Comparison of ENCODE assay signal across 9 mouse cellular contexts in genomic region chr16:10272256-10272655, GRCm38 (mm10). TPM values are rescaled to one million over a fixed set of nuclear protein-coding genes. Genes with fewer than 3 reads are reported as not detected.
DNase-seq lines count a peak whose midpoint lies in the region; ATAC-seq and TF ChIP-seq lines count a peak whose summit lies in the region.
"Had no signal": no experiment of that assay in that cellular context is flagged by ENCODE, and none has a peak within 500 bp of the region (broad histone marks: within the 10 kb centered on the region; RNA-seq: fewer than 3 reads in every experiment).

No protein-coding gene starts in this region.

- no peaks in the 10 kb centered on the region for H3K4me1 ChIP-seq in intestine, postnatal 0 days (replicated peaks; ENCODE audit: control insufficient read depth, insufficient read depth, low read length)
- no peaks in the 10 kb centered on the region for H3K4me1 ChIP-seq in intestine, embryonic 16.5 days (ENCODE audit: control insufficient read depth, insufficient read depth, low read length)
- no peaks in the 10 kb centered on the region for H3K4me1 ChIP-seq in MEL (ENCODE audit: control insufficient read depth in 1 of 2, insufficient read depth in 2 of 2, low read length in 2 of 2)
- H3K4me1 ChIP-seq in kidney, postnatal 0 days (replicated peaks; ENCODE audit: insufficient read depth, low read length) = no peaks in the 10 kb centered on the region

- H3K4me3 ChIP-seq in intestine, postnatal 0 days (ENCODE audit: low read depth, low read length) = no peak overlapping the region
- no peak overlapping the region for H3K4me3 ChIP-seq in intestine, embryonic 16.5 days (ENCODE audit: low read length)
- H3K4me3 ChIP-seq in MEL (ENCODE audit: control insufficient read depth in 1 of 2, insufficient read depth in 1 of 2, low read depth in 2 of 2, low read length in 2 of 2) = no peak overlapping the region
- H3K4me3 ChIP-seq in kidney, postnatal 0 days (replicated peaks; ENCODE audit: low read depth, low read length) = no peak overlapping the region

- no peak overlapping the region for H3K4me2 ChIP-seq in intestine, postnatal 0 days (replicated peaks; ENCODE audit: low read depth)
- no peak overlapping the region for H3K4me2 ChIP-seq in intestine, embryonic 16.5 days (ENCODE audit: low read depth, low read length)
- no peak overlapping the region for H3K4me2 ChIP-seq in kidney, postnatal 0 days (ENCODE audit: low read length)

- no peak for TF ChIP-seq EP300 in MEL (IDR thresholded peaks at IDR 0.05; ENCODE audit: low read depth in 1 of 2, low read length in 2 of 2)

- peak; percentile 85 for TF ChIP-seq RAD21 in MEL (IDR thresholded peaks at IDR 0.05; ENCODE audit: low read depth, low read length)

- no peaks in the 10 kb centered on the region for H3K79me2 ChIP-seq in MEL (ENCODE audit: control insufficient read depth, insufficient read depth, low read length, poor library complexity)

- DNase-seq in A20 (ENCODE audit: low read depth, low spot score) (peak; percentile 71), MEL (ENCODE audit: low read depth, low spot score) (peak; percentile 74)
- peak; percentile 77 to 85 for DNase-seq in cerebellum, postnatal 14 days
- peak; percentile 75 for DNase-seq in kidney, postnatal 0 days (ENCODE audit: low spot score)
- peak; percentile 71 for DNase-seq in lung, postnatal 36 days

- no peaks in the 10 kb centered on the region for H3K36me3 ChIP-seq in intestine, postnatal 0 days (ENCODE audit: control insufficient read depth, insufficient read depth)
- no peaks in the 10 kb centered on the region for H3K36me3 ChIP-seq in intestine, embryonic 16.5 days (ENCODE audit: control insufficient read depth, insufficient read depth, low read length)
- H3K36me3 ChIP-seq in MEL (ENCODE audit: control insufficient read depth in 1 of 2, insufficient read depth in 2 of 2, low read length in 2 of 2) = no peaks in the 10 kb centered on the region
- H3K36me3 ChIP-seq in kidney, postnatal 0 days (ENCODE audit: insufficient read depth, low read length) = no peaks in the 10 kb centered on the region

- 0 out of 2 replicates have a peak, but pooled peaks have one; percentile 25 for ATAC-seq in intestine, postnatal 0 days
- no peak for ATAC-seq in intestine, embryonic 16.5 days
- no peak for ATAC-seq in kidney, postnatal 0 days (replicated peaks; ENCODE audit: low FRiP score, low read depth)
- no peak for ATAC-seq in inflammation-experienced regulatory T-cells, adult 6 months

- WGBS in intestine, postnatal 0 days = 17% methylated on average over 3 of the region's 3 CpGs
- WGBS in intestine, embryonic 16.5 days = 27% methylated on average over 3 of the region's 3 CpGs
- 17% methylated on average over 3 of the region's 3 CpGs for WGBS in kidney, postnatal 0 days

- no peak for TF ChIP-seq POLR2A in MEL (IDR thresholded peaks at IDR 0.05; ENCODE audit: control insufficient read depth in 1 of 2, insufficient read depth in 1 of 2, low read depth in 1 of 2, low read length in 2 of 2, poor library complexity in 1 of 2)

- no peak overlapping the region for H3K9ac ChIP-seq in intestine, postnatal 0 days (ENCODE audit: low read depth, low read length)
- no peak overlapping the region for H3K9ac ChIP-seq in intestine, embryonic 16.5 days (ENCODE audit: low read depth, low read length)
- H3K9ac ChIP-seq in MEL (ENCODE audit: control insufficient read depth, low read depth, low read length, poor library complexity, severe bottlenecking) = no peak overlapping the region
- H3K9ac ChIP-seq in kidney, postnatal 0 days (ENCODE audit: low read depth, low read length) = no peak overlapping the region

- H3K9me3 ChIP-seq in intestine, postnatal 0 days (ENCODE audit: control insufficient read depth) = no peaks in the 10 kb centered on the region
- no peaks in the 10 kb centered on the region for H3K9me3 ChIP-seq in intestine, embryonic 16.5 days (ENCODE audit: control insufficient read depth, low read length)
- H3K9me3 ChIP-seq in MEL (replicated peaks; ENCODE audit: insufficient read depth, low read length) = no peaks in the 10 kb centered on the region
- no peaks in the 10 kb centered on the region for H3K9me3 ChIP-seq in kidney, postnatal 0 days (replicated peaks; ENCODE audit: low read length)

- TF ChIP-seq CTCF in intestine, postnatal 0 days (IDR thresholded peaks at IDR 0.05; ENCODE audit: low read depth) = peak; percentile 80
- TF ChIP-seq CTCF in MEL (IDR thresholded peaks at IDR 0.05 in 2 of 3, conservative IDR thresholded peaks at IDR 0.05 in 1 of 3; ENCODE audit: control insufficient read depth in 1 of 3, insufficient read depth in 1 of 3, low read depth in 2 of 3, low read length in 3 of 3, poor library complexity in 1 of 3, severe bottlenecking in 1 of 3) = peak; percentile 47 to 84 (median 70)
- TF ChIP-seq CTCF in kidney, postnatal 0 days (IDR thresholded peaks at IDR 0.05; ENCODE audit: low read depth) = peak; percentile 79

- H3K27me3 ChIP-seq in intestine, postnatal 0 days (replicated peaks; ENCODE audit: control insufficient read depth, insufficient read depth, low read length) = no peaks in the 10 kb centered on the region
- no peaks in the 10 kb centered on the region for H3K27me3 ChIP-seq in intestine, embryonic 16.5 days (replicated peaks; ENCODE audit: control insufficient read depth, insufficient read depth, low read length)
- no peaks in the 10 kb centered on the region for H3K27me3 ChIP-seq in MEL (ENCODE audit: control insufficient read depth in 1 of 2, insufficient read depth in 2 of 2, low read length in 2 of 2)
- no peaks in the 10 kb centered on the region for H3K27me3 ChIP-seq in kidney, postnatal 0 days (ENCODE audit: insufficient read depth, low read length)

- no peak overlapping the region for H3K27ac ChIP-seq in intestine, postnatal 0 days (ENCODE audit: low read depth, low read length)
- no peak overlapping the region for H3K27ac ChIP-seq in intestine, embryonic 16.5 days (ENCODE audit: low read length)
- no peak overlapping the region for H3K27ac ChIP-seq in MEL (ENCODE audit: control insufficient read depth, low read depth, low read length)
- no peak overlapping the region for H3K27ac ChIP-seq in kidney, postnatal 0 days
- H3K27ac ChIP-seq: macrophage had no signal

TF ChIP-seq in MEL, 35 proteins besides CTCF, POLR2A, EP300 and RAD21:
- TF ChIP-seq TAL1 (IDR thresholded peaks at IDR 0.05; ENCODE audit: low read length) (no peak), USF1 (IDR thresholded peaks at IDR 0.05; ENCODE audit: low read depth, low read length) (no peak), ZC3H11A (IDR thresholded peaks at IDR 0.05; ENCODE audit: low read depth, low read length) (peak; percentile 73), MYC (IDR thresholded peaks at IDR 0.05; ENCODE audit: low read depth, low read length) (no peak), NELFE (IDR thresholded peaks at IDR 0.05; ENCODE audit: low read depth, low read length) (no peak), SMC3 (IDR thresholded peaks at IDR 0.05; ENCODE audit: low read depth, low read length) (peak; percentile 85)

RNA-seq across cellular contexts. Expression of gene Emp2, which starts 41.5 kb away (rescaled TPM):
- 8.7 and 9.5 TPM in 2 replicates for polyA plus RNA-seq in intestine, postnatal 0 days (2015; fragmentation: Nextera tagmentation; extraction: Ambion mirVana)
- 18.5 and 19.3 TPM in 2 replicates for polyA plus RNA-seq in intestine, embryonic 16.5 days (2015; fragmentation: Nextera tagmentation; extraction: Ambion mirVana)
- total RNA-seq in MEL (2012; rRNA removed) = not detected in 2 replicates
- polyA plus RNA-seq in MEL (2012; ENCODE audit: insufficient read depth in 1 of 2, insufficient read length in 2 of 2, low read depth in 1 of 2, low replicate concordance in 2 of 2, missing spikeins in 1 of 2) = not detected
- polyA plus RNA-seq in kidney, postnatal 0 days (2015; fragmentation: Nextera tagmentation; extraction: Ambion mirVana) = 17.6 and 19.7 TPM in 2 replicates
- under 1 TPM in 1 of 3 experiments, not detected in 2; 0.07 TPM for polyA plus RNA-seq in inflammation-experienced regulatory T-cells, adult 6 months (2017; shearing (Covaris generic))
